Mouse (Mus musculus) heart, embryonic 15.5 days (tissue): Measurements from ENCODE around the gene Rprd2. TPM values are rescaled to one million over a fixed set of nuclear protein-coding genes. Genes with fewer than 3 reads are reported as not detected.

Experiments used
- ATAC-seq: fragments of 200-750 bp; cut with Nextera tagmentation; replicated peaks from 2 replicates; pipeline ENCODE4 v1.8.0; 2017; ENCODE audit warnings: low read depth, moderate TSS enrichment; ENCODE audit not compliant: insufficient number of reproducible peaks, insufficient read depth, low FRiP score
- H3K27ac ChIP-seq: fragments of 300-500 bp; sonication (generic); 2 replicates; pipeline ENCODE4 v1.5.1; 2015; ENCODE audit warnings: mild to moderate bottlenecking, inconsistent platforms
- H3K27me3 ChIP-seq: fragments of 300-500 bp; sonication (generic); 2 replicates; pipeline ENCODE4 v1.6.1; 2015; ENCODE audit warnings: inconsistent platforms
- H3K36me3 ChIP-seq: fragments of 300-500 bp; sonication (generic); 2 replicates; pipeline ENCODE4 v1.6.1; 2015; ENCODE audit warnings: mild to moderate bottlenecking, inconsistent platforms
- H3K4me1 ChIP-seq: fragments of 300-500 bp; sonication (generic); replicated peaks from 2 replicates; pipeline ENCODE4 v1.6.1; 2015; ENCODE audit warnings: inconsistent platforms
- H3K4me2 ChIP-seq: fragments of 300-500 bp; sonication (generic); 2 replicates; pipeline ENCODE4 v1.6.1; 2015; ENCODE audit warnings: inconsistent platforms, mild to moderate bottlenecking, moderate library complexity
- H3K4me3 ChIP-seq: fragments of 300-500 bp; sonication (generic); 2 replicates; pipeline ENCODE4 v1.5.1; 2015; ENCODE audit warnings: mild to moderate bottlenecking, inconsistent platforms
- H3K9ac ChIP-seq: fragments of 300-500 bp; sonication (generic); 2 replicates; pipeline ENCODE4 v1.6.1; 2015; ENCODE audit warnings: mild to moderate bottlenecking, inconsistent platforms
- H3K9me3 ChIP-seq: fragments of 300-500 bp; sonication (generic); replicated peaks from 2 replicates; pipeline ENCODE4 v1.6.1; 2016; ENCODE audit warnings: inconsistent platforms
- WGBS: fragments of 180-500 bp; shearing (Covaris S2); methylation state at CpG from one replicate; pipeline ENCODE4 v1.1.7; 2015; ENCODE audit warnings: mixed read lengths; 5-methylcytosine and 5-hydroxymethylcytosine counted together
- microRNA-seq: library from miRNA; unstranded; fragments of <30 nt; microRNA quantifications from one replicate; pipeline ENCODE4, GENCODE M21; 2016
- polyA plus RNA-seq: library from polyadenylated mRNA; unstranded; fragments of >200 nt; fragmentation: Nextera tagmentation; extraction: Ambion mirVana; gene quantifications from 2 replicates; pipeline ENCODE4 v1.2.1, GENCODE M21; 2015

The Rprd2 gene
- polyA plus RNA-seq, 1 experiment from 2014 or later = 17.6 TPM

DNA sequence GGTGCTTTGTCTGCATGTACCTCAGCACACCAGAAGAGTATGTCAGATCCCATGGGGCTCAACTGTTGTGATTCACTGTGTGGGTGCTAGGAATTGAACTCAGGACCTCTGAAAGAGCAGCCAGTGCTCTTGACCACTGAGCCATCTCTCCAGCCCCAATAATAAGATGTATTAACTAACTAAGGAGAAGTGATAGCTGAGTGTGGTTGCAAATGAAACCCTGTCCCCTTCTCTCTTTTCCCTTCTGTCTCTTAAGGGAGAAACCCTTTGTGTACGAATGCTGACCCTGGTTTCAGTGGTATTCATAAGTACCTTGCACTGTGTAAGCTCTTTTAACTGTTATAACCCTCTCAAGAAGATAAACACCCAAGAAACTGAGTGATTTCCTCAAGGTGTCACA, 102.6 kb downstream of the Rprd2 start:
- Histone ChIP-seq H3K9me3 (no peaks in the 10 kb centered on the region), H3K9ac (no peak overlapping the region), H3K4me3 (no peak overlapping the region), H3K36me3 (no peaks in the 10 kb centered on the region), H3K27me3 (no peaks in the 10 kb centered on the region), H3K4me2 (no peak overlapping the region), H3K27ac (no peak overlapping the region), H3K4me1 (no peaks in the 10 kb centered on the region)
- no peak for ATAC-seq
- WGBS = 79% methylated on average over 1 of the region's 1 CpGs

Small RNAs within 50 kb of the gene (microRNA-seq; reads per million reads assigned to microRNA genes)
- not detected for gene Mir7014

Other genes starting within 250 kb of the Rprd2 start
- 23.1 and 26.5 TPM in 2 replicates for gene Golph3l, start 229.9 kb downstream of the Rprd2 start, polyA plus RNA-seq
- gene Ensa, start 193.9 kb downstream of the Rprd2 start, polyA plus RNA-seq = 45.8 and 53.7 TPM in 2 replicates
- gene Mcl1, start 160.1 kb downstream of the Rprd2 start, polyA plus RNA-seq = 38.4 and 45.4 TPM in 2 replicates
- 6.9 and 10.6 TPM in 2 replicates for gene Adamtsl4, start 130.9 kb downstream of the Rprd2 start, polyA plus RNA-seq
- gene Ecm1, start 79.3 kb downstream of the Rprd2 start, polyA plus RNA-seq = 56.3 and 60.6 TPM in 2 replicates
- 31.3 and 42.4 TPM in 2 replicates for gene Tars2, start 58.7 kb downstream of the Rprd2 start, polyA plus RNA-seq
- 27.5 and 31.0 TPM in 2 replicates for gene Prpf3, start 37.0 kb upstream of the Rprd2 start, polyA plus RNA-seq
- 323 and 434 TPM in 2 replicates for gene Mrps21, start 52.7 kb upstream of the Rprd2 start, polyA plus RNA-seq
- 3.6 and 4.7 TPM in 2 replicates for gene Ciart, start 63.4 kb upstream of the Rprd2 start, polyA plus RNA-seq
- 38.4 and 43.5 TPM in 2 replicates for gene BC028528, start 73.1 kb upstream of the Rprd2 start, polyA plus RNA-seq
- 33.3 and 35.8 TPM in 2 replicates for gene Aph1a, start 75.1 kb upstream of the Rprd2 start, polyA plus RNA-seq
- gene Car14, start 85.8 kb upstream of the Rprd2 start, polyA plus RNA-seq = 46.9 and 55.7 TPM in 2 replicates
- 183 and 187 TPM in 2 replicates for gene Anp32e, start 110.4 kb upstream of the Rprd2 start, polyA plus RNA-seq
- 64.3 and 69.6 TPM in 2 replicates for gene Plekho1, start 177.1 kb upstream of the Rprd2 start, polyA plus RNA-seq
- gene Vps45, start 239.6 kb upstream of the Rprd2 start, polyA plus RNA-seq = 38.3 and 40.2 TPM in 2 replicates